Mouse (Mus musculus): ENCODE measurements around the gene Wnt6. TPM values are rescaled to one million over a fixed set of nuclear protein-coding genes. Genes with fewer than 3 reads are reported as not detected.
A peak's percentile ranks its signal among the peaks of the same experiment; 100 is the strongest.
"Not testable (repeated sequence)": the region's sequence is repeated elsewhere in the genome, so short reads cannot be mapped to it uniquely, and the experiment has no call there.

Gene Wnt6
- polyA plus RNA-seq, 1 experiment: 0.60 TPM

DNA sequence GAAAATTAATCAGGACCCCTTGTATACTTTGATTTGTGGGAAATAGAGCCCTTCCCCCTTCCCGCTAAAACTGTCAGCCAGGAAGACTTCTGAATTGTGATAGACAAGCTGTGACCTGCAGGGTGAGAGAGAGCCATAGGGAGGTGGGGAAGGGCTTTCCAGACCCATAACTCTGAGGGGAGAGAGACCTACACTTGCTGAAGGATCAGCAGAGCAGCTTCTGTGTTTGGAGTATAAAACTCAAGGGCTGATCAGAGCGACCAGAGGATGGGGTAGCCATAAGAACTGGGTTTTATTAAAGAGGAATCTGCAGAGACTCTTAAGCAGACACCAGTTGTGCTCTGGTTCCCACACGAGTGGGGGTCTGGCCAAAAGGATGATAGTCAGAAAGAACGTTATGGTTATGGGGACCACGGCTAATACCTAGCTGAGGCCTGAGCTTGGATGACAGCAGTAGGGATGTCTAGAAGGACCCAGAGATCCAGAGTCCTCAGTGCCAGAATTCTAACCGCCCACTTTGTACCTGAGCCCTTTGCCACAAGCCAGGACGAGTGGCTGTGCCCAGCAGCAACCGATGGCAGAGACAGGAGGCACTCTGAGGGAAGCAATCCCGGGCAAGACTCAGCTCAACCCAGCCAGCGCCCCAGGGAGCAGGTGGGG lies 32.6 kb downstream of the Wnt6 start:
- H3K9me3 ChIP-seq: no peaks in the 10 kb centered on the region
- H3K4me1 ChIP-seq: peaks cover 61% of the 10 kb centered on the region
- H3K36me3 ChIP-seq (replicated peaks; ENCODE audit: low read length): no peaks in the 10 kb centered on the region
- H3K27me3 ChIP-seq (replicated peaks): peaks cover 98% of the 10 kb centered on the region
- H3K4me3 ChIP-seq (replicated peaks): no peak overlapping the region
- no peak for TF ChIP-seq FLI1 (IDR thresholded peaks at IDR 0.05; ENCODE audit: low read length)
- no peak for TF ChIP-seq GATA1 (IDR thresholded peaks at IDR 0.05; ENCODE audit: borderline replicate concordance, low read length)

DNA sequence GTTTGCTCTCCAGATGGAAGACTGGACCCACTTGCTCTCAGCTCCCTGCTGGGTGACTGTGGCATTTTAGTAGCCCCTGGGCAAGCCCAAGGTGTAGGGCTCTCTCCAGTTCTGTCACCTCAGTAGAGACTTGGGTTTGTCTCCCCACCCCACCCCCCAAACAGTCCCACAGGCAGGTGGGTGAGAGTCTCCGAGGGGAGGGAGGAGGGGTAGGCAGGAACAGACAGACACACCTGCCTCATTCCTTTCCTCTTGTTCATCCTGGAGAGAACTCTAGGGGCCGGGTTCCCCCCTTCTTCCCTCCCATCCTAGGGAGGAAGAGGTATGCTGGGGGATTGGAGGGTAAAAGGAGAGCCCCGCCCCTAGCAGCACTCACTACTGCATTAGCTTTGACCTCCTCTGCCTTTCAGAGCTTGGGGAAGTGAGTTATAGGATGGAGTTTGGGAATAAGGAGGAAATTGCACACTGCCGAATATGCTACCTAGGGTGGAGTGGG lies 33.7 kb downstream of the Wnt6 start:
- Histone ChIP-seq H3K4me3 (replicated peaks) (no peak overlapping the region), H3K4me1 (peaks cover 58% of the 10 kb centered on the region), H3K27me3 (replicated peaks) (peaks cover 97% of the 10 kb centered on the region), H3K36me3 (replicated peaks; ENCODE audit: low read length) (no peaks in the 10 kb centered on the region), H3K9me3 (no peaks in the 10 kb centered on the region)
- no peak for TF ChIP-seq GATA1 (IDR thresholded peaks at IDR 0.05; ENCODE audit: borderline replicate concordance, low read length)
- TF ChIP-seq FLI1 (IDR thresholded peaks at IDR 0.05; ENCODE audit: low read length): no peak

DNA sequence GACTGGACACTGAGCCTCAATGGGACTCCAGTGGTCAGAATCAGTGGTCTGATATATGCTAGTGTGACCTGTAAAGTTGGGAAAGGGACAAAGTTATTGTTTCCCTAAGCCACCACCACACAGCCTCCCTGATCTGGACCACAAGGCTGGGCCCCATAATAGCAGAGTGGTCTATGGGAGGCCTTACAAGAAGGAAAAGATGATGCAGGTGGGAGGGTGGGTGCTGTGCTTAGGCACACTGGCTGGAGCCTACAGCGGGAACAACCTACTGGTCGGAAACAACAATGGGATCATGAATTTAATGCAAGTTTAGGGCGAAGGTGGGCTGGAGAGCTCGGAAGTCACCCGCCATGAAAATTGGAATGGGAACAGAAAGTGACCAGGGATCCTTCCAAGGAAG lies 34.2 kb downstream of the Wnt6 start:
- H3K4me3 ChIP-seq (replicated peaks): no peak overlapping the region
- no peaks in the 10 kb centered on the region for H3K36me3 ChIP-seq (replicated peaks; ENCODE audit: low read length)
- TF ChIP-seq GATA1 (IDR thresholded peaks at IDR 0.05; ENCODE audit: borderline replicate concordance, low read length) (no peak), FLI1 (IDR thresholded peaks at IDR 0.05; ENCODE audit: low read length) (no peak)
- H3K9me3 ChIP-seq: no peaks in the 10 kb centered on the region
- peaks cover 95% of the 10 kb centered on the region for H3K27me3 ChIP-seq (replicated peaks)
- peaks cover 54% of the 10 kb centered on the region for H3K4me1 ChIP-seq

DNA sequence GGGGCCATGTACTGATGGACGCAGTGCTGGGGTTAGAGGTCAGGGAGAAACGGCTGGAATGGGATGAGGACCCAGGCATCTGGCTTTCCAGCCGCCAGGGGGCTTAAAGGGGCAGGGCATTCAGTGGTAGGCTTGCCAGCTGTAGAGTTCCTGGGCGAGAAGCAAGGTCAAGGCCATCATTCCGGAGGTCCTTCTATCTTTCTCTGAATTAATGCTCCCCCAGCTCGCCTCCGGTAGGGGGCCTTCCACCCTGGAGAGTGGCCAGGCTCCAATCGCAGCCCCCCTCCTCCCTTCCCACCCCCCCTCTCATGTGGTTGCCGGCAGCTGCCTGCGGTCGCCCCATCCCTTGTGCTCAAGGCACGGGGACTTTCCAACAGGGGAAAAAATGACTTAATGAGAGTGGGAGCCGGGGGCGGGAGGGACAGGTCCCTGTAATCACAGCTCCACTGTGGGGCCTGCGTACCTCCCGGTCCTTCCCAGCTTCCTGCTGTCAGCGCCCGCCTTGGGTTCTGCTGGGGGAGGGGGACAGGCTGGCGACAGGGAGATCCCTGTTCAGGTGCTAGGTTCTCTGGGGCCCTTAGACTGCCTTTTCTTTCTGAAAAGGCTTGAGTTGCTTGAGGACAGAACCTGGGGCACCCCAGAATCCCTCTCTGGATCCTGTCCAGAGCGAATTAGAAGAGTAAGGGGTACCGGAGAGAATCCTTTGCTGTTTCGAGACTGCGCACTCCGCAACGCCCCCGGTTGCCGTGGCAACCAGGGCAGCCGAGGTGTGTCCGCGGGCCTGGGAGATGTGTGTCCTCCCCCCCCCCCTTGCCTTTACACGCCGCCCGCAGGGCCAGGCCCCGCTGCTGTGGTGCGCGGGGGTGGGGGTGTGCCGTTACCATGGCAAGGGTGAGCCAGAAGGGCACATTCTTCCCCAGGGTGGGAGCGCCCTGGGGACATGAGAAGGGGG lies 34.9 kb downstream of the Wnt6 start:
- no peaks in the 10 kb centered on the region for H3K36me3 ChIP-seq (replicated peaks; ENCODE audit: low read length)
- H3K27me3 ChIP-seq (replicated peaks): peaks cover 96% of the 10 kb centered on the region
- H3K4me3 ChIP-seq (replicated peaks): no peak overlapping the region
- TF ChIP-seq GATA1 (IDR thresholded peaks at IDR 0.05; ENCODE audit: borderline replicate concordance, low read length) (no peak), FLI1 (IDR thresholded peaks at IDR 0.05; ENCODE audit: low read length) (no peak)
- H3K9me3 ChIP-seq: no peaks in the 10 kb centered on the region
- H3K4me1 ChIP-seq: peaks cover 49% of the 10 kb centered on the region

DNA sequence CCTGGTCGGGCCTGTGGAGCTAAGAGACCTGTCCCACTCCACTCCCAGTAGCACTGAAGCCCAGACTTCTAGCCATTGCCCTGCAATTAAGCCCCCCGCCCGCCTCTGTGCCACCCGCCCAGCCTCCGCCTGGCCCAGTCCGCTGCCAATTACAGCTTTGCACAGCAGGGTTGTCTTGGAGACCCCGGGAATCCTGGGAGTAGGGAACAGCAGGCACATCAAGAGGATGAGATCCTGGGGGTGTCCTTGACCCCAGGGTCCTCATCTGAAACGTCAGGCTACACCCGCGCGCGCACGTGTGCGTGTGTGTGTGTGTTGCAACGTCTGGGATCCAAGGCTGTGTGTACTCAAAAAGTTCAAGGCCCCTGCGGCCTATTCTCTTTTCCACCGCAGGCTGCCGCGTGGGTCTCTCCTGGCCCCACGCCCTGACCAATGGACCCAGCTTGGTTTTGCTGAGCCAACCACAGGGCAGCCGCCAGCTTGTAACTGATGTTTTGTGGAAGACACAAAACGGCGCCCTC lies 35.9 kb downstream of the Wnt6 start:
- Histone ChIP-seq H3K27me3 (replicated peaks) (peaks cover 95% of the 10 kb centered on the region), H3K4me1 (peaks cover 45% of the 10 kb centered on the region), H3K4me3 (replicated peaks) (peak overlapping the region; percentile 70), H3K36me3 (replicated peaks; ENCODE audit: low read length) (no peaks in the 10 kb centered on the region), H3K9me3 (no peaks in the 10 kb centered on the region)
- TF ChIP-seq FLI1 (IDR thresholded peaks at IDR 0.05; ENCODE audit: low read length) (no peak), GATA1 (IDR thresholded peaks at IDR 0.05; ENCODE audit: borderline replicate concordance, low read length) (no peak)

DNA sequence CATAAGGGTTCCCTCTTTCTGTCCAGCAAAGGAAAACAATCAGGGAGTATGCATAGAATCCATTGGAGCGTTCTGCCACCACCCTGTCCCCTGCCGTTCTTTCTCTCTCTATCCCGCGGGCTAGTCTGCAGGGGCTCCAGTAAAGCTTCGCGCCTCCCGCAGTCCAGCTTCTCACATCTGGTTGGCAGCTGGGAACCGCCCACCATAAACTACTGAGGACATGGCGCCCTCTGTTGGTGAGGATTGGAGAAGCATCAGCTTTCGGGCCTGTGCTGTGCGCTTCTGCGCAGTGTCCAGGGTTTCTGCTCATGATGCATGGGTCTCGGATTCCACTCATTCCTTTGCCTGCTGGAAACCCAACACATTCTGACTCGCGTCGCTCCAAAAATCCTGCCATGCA lies 36.4 kb downstream of the Wnt6 start:
- peaks cover 40% of the 10 kb centered on the region for H3K4me1 ChIP-seq
- peak overlapping the region; percentile 70 for H3K4me3 ChIP-seq (replicated peaks)
- TF ChIP-seq FLI1 (IDR thresholded peaks at IDR 0.05; ENCODE audit: low read length) (no peak), GATA1 (IDR thresholded peaks at IDR 0.05; ENCODE audit: borderline replicate concordance, low read length) (no peak)
- H3K36me3 ChIP-seq (replicated peaks; ENCODE audit: low read length): no peaks in the 10 kb centered on the region
- peaks cover 94% of the 10 kb centered on the region for H3K27me3 ChIP-seq (replicated peaks)
- H3K9me3 ChIP-seq: no peaks in the 10 kb centered on the region

DNA sequence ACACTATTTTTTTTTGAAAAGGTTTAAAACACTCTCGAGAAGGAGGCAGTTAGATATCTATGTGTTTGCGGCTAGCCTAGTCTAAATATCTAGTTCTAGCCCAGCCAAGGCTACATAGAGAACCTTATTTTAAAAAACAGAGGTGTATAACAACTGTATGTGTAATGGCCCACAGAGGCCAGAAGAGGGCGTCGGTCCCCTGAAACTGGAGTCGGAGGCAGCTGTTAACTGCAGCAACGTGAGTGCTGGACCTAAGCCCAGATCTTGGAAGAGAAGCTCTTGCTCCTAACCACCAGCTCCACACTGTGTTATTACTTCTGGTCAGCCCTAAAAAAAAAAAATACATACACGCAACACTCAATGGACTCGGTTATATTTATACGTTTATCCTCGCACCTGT lies 37.3 kb downstream of the Wnt6 start:
- peaks cover 90% of the 10 kb centered on the region for H3K27me3 ChIP-seq (replicated peaks)
- TF ChIP-seq GATA1 (IDR thresholded peaks at IDR 0.05; ENCODE audit: borderline replicate concordance, low read length): no peak
- TF ChIP-seq FLI1 (IDR thresholded peaks at IDR 0.05; ENCODE audit: low read length): no peak

DNA sequence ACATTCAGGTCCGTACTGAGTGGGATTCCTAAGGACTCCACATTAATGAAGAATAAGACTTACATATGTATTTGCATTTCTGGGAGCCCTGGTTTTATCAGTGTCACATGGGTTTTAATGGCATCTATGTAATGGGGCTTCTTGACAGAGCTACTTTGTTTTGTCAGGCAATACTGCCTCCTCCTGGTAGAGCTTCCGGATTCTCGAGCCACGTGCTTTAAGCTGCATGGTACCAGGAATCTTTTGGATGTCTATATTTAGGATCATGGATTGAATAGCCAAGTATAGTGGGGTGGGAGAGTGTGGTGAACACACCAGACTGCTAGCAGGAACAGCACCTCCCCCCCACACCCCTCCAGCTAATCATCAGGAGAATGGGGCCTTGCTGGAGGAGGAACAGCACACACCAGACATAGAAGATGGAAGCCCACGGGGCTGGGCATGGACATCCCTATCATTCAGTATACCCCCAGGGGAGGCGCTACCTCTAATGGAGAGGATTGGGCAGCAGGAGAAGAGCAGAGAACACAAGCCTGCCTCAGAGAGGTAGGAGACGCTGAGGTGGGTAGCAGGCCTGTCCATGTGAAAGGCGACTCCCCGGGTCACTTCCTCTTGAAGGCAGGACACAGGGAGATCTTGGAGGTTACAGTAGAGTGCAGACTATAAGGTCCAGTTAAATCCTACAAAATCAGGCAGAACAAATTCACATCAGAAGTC lies 43.4 kb downstream of the Wnt6 start:
- H3K27me3 ChIP-seq (replicated peaks): peaks cover 29% of the 10 kb centered on the region
- H3K4me3 ChIP-seq (replicated peaks): no peak overlapping the region
- H3K4me1 ChIP-seq: peaks cover 11% of the 10 kb centered on the region
- H3K9me3 ChIP-seq: no peaks in the 10 kb centered on the region
- no peaks in the 10 kb centered on the region for H3K36me3 ChIP-seq (replicated peaks; ENCODE audit: low read length)
- no peak for TF ChIP-seq FLI1 (IDR thresholded peaks at IDR 0.05; ENCODE audit: low read length)
- TF ChIP-seq GATA1 (IDR thresholded peaks at IDR 0.05; ENCODE audit: borderline replicate concordance, low read length): no peak

More for the DNA sequence above, 37.3 kb downstream of the Wnt6 start:
- Histone ChIP-seq H3K4me3 (replicated peaks) (no peak overlapping the region), H3K4me1 (peaks cover 32% of the 10 kb centered on the region), H3K36me3 (replicated peaks; ENCODE audit: low read length) (no peaks in the 10 kb centered on the region), H3K9me3 (no peaks in the 10 kb centered on the region)

DNA sequence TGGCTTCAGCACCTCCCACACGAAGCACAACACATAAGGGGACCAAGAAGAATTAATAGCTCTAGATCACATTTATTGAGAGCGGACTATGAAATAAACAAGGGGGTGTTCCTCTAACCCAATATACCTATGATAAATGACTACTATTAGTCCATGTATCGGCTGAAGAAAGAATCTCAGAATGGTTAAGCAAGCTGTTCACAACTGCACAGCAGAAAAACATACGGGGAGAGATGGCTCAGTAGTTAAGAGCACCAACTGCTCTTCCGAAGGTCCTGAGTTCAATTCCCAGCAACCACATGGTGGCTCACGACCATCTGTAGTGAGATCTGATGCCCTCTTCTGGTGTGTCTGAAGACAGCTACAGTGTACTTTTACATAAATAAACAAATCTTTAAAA lies 44.3 kb downstream of the Wnt6 start:
- H3K36me3 ChIP-seq (replicated peaks; ENCODE audit: low read length); H3K4me3 ChIP-seq (replicated peaks); H3K9me3 ChIP-seq: not testable (repeated sequence)
- Histone ChIP-seq H3K27me3 (replicated peaks) (peaks cover 23% of the 10 kb centered on the region), H3K4me1 (peaks cover 11% of the 10 kb centered on the region)

Data from megakaryocyte, embryonic 14.5 days (primary cell).